Mouse (Mus musculus) adrenal gland, postnatal 4 days (tissue): ENCODE data around the gene Tbl2. TPM values are rescaled to one million over a fixed set of nuclear protein-coding genes. Genes with fewer than 3 reads are reported as not detected.

ENCODE experiments used
- DNase-seq, 2 experiments: peaks; one replicate each; pipeline ENCODE4 v3.0.0; 2021 to 2022; ENCODE audit warnings: low spot score in 2 of 2, mixed read lengths in 2 of 2
- long read RNA-seq, 2 experiments: library from polyadenylated mRNA; stranded (forward); transcript quantifications; one replicate each; pipeline ENCODE4 v2.0.0; 2021
- total RNA-seq, 2 experiments: library from RNA; stranded (reverse); gene quantifications; 2 replicates each; pipeline ENCODE4 v1.2.3; 2021

The Tbl2 gene
- total RNA-seq: 10 to 100 TPM; 22.3 to 26.7 TPM
- long read RNA-seq, experiment 1, full-length matches to known transcripts: 6 of 10 reads
- long read RNA-seq, experiment 1, partial matches to known transcripts: 2 of 10 reads
- long read RNA-seq, experiment 1, other reads (novel, unspliced or antisense): 2 of 10 reads
- long read RNA-seq, experiment 2, full-length matches to known transcripts: 4 of 17 reads
- long read RNA-seq, experiment 2, partial matches to known transcripts: 7 of 17 reads
- long read RNA-seq, experiment 2, other reads (novel, unspliced or antisense): 6 of 17 reads

DNA sequence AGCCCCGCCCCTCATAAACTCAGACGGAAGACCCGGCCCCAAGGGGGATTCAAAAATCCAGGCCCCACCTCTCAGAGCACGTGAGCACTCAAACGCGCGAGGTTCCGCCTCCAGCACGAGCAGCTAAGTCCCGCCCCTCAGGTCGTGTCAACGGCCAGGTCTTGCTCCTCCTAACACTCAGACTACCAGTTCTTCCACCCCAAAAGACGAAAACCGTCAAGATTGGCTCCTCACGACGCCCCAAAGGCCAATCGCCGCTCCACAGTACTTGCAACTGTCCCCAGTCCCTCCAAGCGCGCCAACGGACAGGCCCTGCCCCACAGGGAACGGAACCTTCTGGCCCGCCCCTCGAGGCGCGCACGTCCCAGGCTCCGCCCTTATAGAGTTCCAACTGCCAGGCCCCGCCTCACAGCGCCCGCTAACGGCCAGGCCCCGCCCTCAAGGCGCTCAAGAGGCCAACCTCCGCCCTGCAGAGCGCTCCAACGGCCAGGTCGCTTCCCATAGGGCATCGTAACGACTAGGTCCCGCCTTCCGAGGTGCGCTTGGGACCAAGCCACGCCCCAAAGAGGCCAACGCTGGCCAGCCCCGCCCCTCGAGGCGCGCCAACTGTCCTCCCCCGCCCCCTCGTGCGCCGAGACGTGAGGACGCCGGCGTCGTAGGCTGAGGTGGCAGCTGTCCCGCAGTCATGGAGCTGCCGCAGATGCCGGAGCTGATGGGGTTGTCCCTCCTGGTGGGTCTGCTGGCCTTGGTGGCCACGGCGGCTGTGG lies at the start of gene Tbl2:
Tbl2 (plus strand) TSS at position 605 of the 767 bp plus-strand sequence.
- DNase-seq: peak; percentile 93 to 98

DNA sequence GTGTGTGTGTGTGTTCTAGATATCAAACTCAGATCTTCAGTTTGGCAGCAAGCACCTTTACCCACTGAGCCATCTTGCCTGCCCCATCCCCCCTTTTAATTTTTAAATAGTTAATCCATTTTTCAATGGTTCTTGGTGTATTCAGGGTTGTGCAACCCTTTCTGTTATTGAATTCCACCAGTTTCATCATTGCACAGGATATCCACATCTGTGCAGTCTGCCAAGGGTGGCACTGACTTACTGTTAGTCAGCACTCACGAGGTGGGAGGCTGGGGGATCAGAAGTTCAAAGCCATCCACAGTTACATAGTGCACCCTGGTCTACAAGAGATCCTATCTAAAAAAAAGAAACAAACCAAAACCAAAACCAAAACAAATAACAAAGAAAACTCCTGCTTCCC lies 48.5 kb upstream of the Tbl2 start:
- DNase-seq: no peak

DNA sequence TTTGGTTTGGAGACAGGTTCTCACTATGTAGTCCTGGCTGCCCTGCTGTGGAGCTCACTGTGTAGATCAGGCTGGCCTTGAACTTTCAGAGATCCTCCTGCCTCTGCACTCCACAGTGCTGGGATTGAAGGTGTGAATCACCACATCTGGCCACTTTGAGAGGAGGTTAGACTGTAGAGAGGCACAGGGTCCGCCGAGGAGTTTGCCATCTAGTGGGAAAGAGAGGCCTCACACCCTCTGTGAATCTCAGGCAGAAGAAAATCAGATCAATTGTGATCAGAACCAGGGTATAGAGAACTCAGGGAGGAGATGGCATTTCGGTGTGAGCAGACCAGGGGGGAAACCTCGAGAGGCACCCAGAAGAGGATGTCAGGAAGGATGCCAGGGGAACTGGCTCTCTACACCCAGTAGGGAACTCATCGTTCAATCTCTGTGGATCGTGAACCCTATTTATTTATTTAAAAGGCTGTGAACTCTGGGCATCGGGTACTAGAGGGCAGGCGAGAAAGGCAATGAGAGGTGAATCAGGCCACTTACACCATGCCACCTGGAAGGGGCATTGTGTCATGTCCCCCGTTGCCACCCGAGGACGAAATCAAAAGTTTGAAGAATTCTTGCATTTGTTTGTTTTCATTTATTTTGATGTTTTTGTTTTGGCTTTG lies 45.3 kb upstream of the Tbl2 start:
- no peak for DNase-seq

DNA sequence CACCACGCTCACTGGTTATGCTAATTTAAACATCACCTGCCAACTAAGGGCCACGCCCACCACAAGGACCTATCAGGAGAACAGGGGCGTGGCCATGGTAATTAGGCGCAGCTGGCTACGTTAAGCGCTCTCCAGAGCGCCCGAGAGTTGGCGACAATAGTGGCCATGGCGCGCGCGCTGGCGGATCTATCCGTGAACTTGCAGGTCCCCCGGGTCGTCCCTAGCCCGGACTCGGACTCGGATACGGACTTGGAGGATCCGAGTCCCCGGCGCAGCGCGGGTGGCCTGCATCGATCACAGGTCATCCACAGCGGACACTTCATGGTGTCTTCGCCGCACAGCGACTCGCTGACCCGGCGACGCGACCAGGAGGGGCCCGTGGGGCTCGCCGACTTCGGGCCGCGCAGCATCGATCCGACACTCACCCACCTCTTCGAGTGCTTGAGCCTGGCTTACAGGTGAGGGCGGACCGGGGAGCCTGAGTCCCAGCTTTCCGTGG lies 42.6 kb upstream of the Tbl2 start:
- DNase-seq: peak; percentile 50 to 65

DNA sequence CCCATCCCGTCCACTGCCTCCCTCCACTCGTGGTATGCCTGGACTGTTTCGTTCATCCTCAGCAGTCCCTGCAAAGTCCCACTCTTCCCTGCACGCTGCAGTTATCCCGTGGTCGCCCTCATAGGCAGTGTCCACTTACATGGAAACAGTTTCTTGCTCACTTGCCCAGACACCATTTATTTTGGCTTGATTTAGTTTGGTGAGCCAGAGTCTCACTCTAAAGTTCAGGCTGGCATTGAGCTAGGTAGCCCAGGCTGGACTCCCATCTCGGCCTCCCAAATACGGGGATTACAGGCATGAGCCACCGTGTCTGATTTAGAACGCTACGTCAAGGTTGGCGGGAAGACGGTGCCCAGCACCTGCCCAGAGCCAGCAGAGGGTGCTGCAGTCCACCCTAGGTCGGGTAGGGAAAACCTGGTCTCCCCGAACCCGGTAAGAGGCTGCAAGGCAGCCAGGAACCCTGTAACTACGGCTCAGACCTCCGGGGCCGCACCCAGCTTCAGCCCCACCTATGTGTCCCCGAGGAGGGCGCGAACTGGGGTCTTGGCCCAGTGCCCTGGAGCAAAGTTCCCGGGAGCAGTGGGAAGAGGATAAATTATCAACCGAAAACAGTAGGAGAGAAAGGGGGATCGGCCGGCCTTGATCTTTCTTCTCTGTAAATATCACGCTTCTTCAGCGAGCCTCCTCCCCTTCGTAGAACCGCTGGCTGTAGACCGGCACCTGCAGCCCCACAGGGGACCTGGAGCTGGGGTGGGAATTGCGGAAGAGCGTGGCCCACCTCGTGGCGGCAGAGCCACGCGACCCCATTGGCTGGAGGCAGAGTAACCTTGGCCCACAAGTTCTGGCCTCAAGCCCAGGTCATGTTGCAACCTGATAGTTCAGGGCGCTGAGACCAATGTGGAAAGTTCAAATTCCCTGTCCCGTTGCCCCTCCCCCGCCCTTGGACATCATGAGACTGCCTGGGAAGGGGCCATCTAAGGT lies 41.6 kb upstream of the Tbl2 start:
- peak; percentile 44 to 66 for DNase-seq

DNA sequence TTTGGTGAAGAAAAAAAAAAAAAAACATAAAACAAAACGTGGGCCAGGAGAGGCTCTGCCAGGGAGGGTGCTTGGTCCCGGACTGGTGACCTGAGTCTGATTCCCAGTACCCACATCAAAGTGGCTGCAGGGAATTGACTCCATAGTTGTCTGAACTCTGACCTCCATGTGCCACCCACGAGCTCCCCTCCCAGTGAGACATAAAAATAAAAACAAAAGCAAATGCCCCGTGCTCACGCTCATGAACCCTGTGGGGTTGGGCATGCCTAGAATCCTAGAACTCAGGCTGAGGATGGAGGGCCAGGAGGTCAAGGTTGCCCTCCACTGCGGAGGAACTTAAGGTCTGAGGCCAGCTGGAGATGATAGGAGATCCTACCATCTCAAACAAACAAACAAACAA lies 40.4 kb upstream of the Tbl2 start:
- no peak for DNase-seq

DNA sequence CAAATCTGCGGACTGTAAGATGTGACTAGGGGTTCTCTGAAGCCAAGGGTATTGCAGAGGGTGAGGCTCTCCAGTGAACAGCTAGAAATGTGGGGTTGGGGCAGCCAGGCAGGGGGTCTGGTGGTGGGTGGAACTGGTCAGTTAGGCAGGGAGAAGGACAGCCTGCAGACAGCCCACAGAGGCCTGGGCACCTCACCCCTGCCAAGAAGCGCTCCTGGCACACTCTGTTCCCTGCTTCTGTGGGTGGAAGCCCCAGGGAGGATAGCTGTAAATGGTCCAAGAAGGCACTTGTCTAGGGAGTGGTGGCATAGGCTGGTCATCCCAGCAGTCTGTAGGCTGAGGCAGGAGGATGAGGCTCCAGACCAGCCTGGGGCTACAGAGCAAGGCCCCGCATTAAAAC lies 40.0 kb upstream of the Tbl2 start:
- DNase-seq: no peak

DNA sequence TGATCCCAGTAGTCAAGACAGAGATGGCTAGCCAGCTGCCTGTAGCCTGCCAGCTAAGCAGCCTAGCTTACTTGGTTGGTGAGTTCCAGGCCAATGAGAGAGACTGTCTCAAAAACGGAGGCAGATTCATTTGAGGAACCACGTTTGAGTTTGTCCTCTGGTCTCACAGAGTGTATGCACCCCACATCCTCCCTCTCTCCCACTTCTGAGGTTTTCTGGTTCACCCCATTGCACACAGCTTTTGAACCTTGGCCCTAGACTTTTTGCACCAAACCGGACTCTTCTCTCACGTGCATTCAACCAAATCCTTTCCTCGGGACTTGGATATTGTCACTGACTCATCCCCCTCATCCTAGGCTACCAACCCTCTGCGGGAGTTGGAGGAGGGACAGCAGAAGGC lies 39.5 kb upstream of the Tbl2 start:
- no peak for DNase-seq

DNA sequence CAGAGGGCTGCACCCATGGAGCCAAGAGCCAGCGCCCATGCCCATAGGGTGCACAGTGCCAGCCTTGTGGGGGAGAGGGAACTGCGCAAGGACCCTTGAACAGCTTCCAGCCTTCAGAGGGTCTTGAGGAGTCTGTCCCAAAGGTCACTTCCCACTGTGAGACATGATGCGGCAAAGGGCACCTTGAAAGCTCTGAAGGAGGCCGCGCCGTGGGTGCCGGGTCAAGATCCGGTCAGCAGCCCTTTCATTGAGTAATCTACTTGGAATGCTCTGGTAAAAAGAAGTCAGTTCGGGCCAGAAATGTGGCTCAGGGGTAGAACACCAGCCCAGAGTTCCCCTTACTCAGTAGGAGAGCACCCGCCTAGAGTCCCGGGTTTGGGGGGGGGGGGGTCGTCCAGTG lies 35.7 kb upstream of the Tbl2 start:
- no peak for DNase-seq

DNA sequence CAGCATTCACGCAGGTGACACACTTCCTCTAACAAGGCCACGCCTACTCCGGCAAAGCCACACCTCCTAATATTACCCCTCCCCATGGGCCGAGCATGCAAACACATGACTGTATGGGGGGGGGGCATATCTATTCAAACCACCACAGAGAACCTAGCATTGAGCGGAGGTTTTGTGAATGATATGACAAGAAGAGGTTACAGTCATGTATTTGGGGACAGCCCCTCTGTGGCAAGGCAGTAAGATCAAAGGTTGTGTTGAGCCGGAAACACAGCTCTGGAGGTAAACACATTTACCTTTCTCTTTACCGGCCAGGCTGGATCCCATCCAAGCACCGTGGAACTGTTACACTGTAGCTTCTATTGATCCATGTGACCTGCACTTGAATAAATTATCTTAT lies 34.2 kb upstream of the Tbl2 start:
- no peak for DNase-seq

DNA sequence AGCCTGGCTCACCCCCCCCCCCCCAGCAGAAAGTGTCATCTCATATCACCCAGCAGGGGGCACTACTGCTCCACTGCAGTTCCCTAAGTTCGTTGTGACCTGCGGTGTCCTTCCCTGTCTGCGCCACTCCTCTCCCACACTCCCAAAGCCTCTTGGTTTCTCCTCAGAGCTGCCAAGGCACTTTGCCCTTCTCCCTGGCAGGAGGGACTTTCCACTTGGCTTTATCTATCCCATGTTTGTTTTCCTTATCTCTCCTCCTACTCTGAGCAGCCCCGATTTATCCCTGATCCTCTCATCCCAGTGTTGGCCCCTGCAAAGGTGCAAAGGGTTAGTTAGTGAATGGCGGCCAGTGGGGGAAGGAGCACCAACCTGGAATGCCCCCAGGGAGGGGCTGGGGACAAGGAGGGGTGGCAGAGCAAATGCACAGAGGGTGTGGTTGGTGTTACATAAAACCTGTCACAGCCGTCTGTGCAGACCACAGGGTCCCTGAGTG lies 30.8 kb upstream of the Tbl2 start:
- DNase-seq: peak in 1 of 2 experiments; percentile 30

DNA sequence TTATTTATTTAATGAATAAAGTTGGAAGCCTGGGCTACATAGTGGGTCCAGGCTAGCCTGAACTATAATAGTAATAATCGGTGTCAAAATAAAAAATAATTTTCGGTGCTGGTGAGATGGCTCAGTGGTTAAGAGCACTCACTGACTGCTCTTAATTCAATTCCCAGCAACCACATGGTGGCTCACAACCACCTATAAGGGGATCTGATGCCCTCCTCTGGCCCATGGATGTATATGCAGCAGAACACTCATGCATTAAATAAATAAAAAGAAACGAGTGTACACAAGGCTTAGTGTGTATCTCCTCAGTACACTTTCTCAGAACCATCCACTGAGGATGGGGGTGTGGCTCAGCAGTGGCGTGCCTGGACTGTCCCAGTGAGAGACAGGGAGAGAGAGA lies 28.7 kb upstream of the Tbl2 start:
- DNase-seq: no peak

DNA sequence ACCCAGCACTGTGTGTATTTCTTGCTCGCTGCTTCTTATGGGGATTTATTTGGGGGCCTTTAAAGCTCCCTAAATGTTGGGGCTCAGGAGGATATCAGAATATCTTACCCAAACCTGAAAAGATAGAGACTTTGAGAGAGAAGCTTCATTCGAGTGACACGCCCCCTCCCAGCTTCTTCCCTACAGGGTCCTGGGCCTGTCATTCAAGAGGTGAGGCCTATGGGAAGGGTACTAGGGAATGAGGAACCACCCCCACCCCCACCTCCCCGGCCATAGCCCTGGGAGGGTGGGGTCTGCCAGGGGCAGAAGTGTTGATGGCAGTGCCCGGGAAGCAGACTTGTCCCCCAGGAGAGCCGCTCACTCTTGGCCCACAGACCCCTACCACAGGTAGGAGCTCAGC lies 23.3 kb upstream of the Tbl2 start:
- no peak for DNase-seq

DNA sequence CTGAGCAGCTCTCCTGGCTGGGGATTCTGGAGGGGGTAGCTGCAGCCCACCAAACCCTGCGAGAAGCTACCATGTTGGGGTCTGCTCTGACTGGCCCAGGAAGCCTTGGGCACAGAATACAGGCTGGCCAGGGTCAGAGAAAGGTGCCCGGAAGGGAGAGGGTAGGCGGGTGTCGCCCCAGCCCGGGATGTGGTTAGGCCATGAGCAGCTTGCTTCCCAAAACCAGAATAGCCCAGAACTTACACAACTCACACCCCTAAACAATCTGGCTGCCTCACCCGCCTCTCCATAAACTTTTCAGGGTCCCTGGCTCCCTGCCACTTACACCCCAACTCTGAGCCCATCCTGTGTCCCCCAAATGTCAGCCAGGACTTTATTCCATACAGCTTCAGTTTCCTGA lies 21.8 kb upstream of the Tbl2 start:
- DNase-seq: no peak

DNA sequence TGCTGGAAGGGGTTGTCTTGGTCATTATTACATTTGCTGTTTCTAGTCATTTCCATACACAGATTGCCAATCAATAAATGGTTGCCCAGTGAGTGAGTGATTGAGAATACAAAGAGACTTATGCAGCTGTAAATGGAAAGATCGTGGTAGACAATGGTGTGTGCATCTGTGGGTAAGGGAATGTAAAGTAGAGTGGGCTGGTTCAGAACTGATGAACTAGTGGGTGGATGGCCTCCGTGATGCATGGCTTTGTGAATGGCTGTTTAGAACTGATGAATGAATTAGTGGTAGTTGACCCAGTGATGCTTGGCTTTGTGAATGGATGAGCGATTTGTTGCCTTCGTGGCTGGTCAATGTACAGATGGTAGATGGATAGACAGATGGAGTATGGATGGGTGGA lies 19.7 kb upstream of the Tbl2 start:
- no peak for DNase-seq

DNA sequence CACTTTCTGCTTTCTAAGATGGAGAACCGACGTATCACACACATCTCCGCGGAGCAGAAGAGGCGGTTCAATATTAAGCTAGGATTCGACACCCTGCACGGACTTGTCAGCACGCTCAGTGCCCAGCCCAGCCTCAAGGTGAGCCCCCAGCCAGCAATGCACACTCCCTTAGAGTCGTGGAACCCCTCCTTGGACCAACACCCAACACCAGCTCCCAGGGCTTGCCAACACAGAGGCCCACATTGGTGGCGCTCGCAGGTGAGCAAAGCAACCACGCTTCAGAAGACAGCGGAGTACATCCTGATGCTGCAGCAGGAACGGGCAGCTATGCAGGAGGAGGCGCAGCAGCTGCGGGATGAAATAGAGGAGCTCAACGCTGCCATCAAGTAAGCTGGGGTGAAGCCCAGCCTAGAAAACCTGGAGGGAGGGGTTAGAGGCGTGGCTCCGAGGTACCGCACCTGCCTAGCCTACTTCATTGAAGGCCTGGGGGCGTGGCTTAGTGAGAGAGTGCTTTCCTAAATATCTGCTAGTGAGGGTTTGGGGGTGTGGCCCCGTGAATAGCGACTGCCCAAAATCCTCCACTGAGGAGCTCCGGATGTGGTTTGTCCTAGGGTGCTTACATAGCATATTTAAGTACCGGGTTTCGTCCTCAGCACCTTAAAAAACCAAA lies 15.6 kb upstream of the Tbl2 start:
- DNase-seq: no peak

DNA sequence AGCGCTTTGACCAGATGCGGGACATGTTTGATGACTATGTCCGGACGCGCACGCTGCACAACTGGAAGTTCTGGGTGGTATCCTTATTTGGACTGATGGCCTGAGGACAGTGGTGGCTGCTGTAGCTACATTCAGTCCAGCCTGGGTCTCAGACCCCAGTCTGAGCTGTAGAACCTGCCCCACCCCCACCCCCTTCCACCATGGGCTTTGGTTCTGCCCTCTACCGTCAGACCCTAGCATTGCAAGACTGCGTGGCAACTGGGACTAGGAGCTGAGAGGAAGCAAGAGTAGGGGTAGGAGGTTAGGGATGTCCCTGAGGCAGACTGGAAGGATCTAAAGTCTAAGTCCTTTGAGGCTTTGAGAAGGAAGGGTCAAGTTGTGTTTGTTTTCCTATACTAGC lies 14.9 kb upstream of the Tbl2 start:
- no peak for DNase-seq

DNA sequence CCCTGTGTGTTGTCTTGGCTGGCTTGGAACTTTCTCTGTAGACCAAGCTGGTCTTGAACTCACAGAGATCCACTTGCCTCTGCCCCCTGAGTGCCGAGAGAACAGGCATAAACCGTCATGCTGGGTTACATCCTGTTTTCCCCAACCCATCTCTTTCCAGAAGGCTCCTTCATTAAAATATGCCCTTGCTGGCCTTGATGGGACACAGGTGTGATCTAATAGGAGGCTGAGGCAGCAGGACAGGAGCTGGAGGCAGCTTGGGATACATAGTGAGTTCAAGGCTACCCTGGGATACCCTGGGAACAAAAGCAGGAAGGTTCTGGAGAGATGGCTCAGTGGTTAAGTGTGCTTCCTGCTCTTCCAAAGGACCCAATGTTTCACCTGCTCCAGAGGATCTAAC lies 9.6 kb upstream of the Tbl2 start:
- no peak for DNase-seq

DNA sequence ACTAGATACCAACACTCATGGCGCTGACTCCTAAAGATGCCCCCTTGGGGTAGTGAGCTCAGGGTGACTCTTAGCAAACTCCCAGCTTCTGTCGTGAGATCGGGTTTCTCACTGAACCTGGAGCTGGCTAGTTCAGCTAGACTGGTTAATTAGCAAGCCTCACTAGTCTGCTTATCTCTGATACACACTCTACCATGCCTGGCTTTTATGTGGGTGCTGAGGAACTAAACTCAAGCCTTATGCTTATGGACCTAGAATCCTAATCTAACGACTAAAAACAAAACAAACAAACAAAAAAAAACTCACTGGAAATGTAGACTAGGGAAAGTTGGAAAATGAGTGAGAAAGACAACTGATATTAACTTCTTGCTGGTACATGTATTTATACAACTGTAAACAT lies 5.0 kb upstream of the Tbl2 start:
- no peak for DNase-seq

DNA sequence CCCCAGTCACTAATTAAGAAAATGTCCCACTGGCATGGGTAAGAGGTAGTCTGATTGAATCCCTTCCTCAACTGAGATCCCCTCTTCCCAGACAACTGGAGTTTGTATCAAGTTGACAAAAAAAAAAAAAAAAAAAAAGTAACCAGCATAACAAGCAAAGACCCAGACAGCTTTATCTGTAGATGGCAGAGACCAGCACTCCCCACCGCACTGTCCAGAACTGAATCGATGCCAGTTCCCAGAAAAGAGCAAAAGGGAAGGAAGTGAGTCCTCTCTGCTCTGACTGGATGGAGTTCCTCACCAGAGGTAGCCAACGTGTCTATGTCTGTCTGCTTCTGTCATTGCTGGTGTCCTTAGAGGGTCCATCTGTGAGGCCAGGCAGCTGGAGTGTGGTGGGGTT lies 3.9 kb upstream of the Tbl2 start:
- DNase-seq: no peak
